Mouse (Mus musculus): ENCODE data around the gene D10Jhu81e. TPM values are rescaled to one million over a fixed set of nuclear protein-coding genes. Genes with fewer than 3 reads are reported as not detected.
"Not testable (repeated sequence)": the region's sequence is repeated elsewhere in the genome, so short reads cannot be mapped to it uniquely, and the experiment has no call there.

D10Jhu81e gene
- polyA plus RNA-seq (2012) = 6.8 and 7.7 TPM in 2 replicates

GRCm38 (mm10) chr10:78169281-78170042, at the start of gene D10Jhu81e:
Gene D10Jhu81e, minus strand, starts transcription at chr10:78169782.
- H3K9me3 ChIP-seq (ENCODE audit: control insufficient read depth, low read length) = no peaks in the 10 kb centered on the region
- no peaks in the 10 kb centered on the region for H3K27me3 ChIP-seq (ENCODE audit: control insufficient read depth)
- H3K4me3 ChIP-seq (replicated peaks) = peak within 1 kb of the TSS; percentile 82
- H3K4me1 ChIP-seq (ENCODE audit: control insufficient read depth) = peaks cover 34% of the 10 kb centered on the region
- TF ChIP-seq TAL1 (IDR thresholded peaks at IDR 0.05; ENCODE audit: low read length) = no peak
- no peak for TF ChIP-seq GATA1 (IDR thresholded peaks at IDR 0.05; ENCODE audit: low read length)
- H3K36me3 ChIP-seq (ENCODE audit: control insufficient read depth) = peaks cover 79% of the 10 kb centered on the region

DNA sequence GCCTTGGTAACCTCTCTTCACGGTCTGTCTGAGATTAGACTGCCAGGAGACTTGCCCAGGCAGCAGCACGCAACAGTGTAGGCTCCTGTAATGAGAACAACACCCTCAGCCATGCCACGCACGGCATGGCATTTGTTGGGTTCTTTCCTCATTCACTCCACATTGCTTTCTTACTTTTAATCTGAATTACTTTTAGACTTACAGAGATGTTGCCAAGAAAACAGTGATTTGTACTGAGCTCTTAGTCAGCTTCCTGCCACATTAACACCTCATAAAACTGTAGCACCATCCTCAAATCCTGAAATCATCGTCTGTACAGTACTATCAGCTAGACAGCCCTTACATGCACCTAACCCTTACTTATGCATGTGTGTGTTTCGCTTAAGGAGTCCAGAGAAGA, 49.0 kb upstream of the D10Jhu81e start:
- H3K4me3 ChIP-seq (replicated peaks) = no peak overlapping the region
- H3K27me3 ChIP-seq (ENCODE audit: control insufficient read depth) = no peaks in the 10 kb centered on the region
- TF ChIP-seq GATA1 (IDR thresholded peaks at IDR 0.05; ENCODE audit: low read length) (no peak), TAL1 (IDR thresholded peaks at IDR 0.05; ENCODE audit: low read length) (no peak)
- H3K36me3 ChIP-seq (ENCODE audit: control insufficient read depth) = peaks cover 100% of the 10 kb centered on the region
- peaks cover 85% of the 10 kb centered on the region for H3K4me1 ChIP-seq (ENCODE audit: control insufficient read depth)
- peaks cover 5% of the 10 kb centered on the region for H3K9me3 ChIP-seq (ENCODE audit: control insufficient read depth, low read length)

GRCm38 (mm10) chr10:78216376-78217083, 46.9 kb upstream of the D10Jhu81e start:
- H3K4me1 ChIP-seq (ENCODE audit: control insufficient read depth) = peaks cover 74% of the 10 kb centered on the region
- peak overlapping the region; percentile 43 for H3K4me3 ChIP-seq (replicated peaks)
- H3K9me3 ChIP-seq (ENCODE audit: control insufficient read depth, low read length) = peaks cover 5% of the 10 kb centered on the region
- H3K27me3 ChIP-seq (ENCODE audit: control insufficient read depth) = no peaks in the 10 kb centered on the region
- peak; percentile 61 for TF ChIP-seq TAL1 (IDR thresholded peaks at IDR 0.05; ENCODE audit: low read length)
- peak; percentile 46 for TF ChIP-seq GATA1 (IDR thresholded peaks at IDR 0.05; ENCODE audit: low read length)
- peaks cover 100% of the 10 kb centered on the region for H3K36me3 ChIP-seq (ENCODE audit: control insufficient read depth)

- Histone ChIP-seq H3K27me3 (ENCODE audit: control insufficient read depth) (no peaks in the 10 kb centered on the region), H3K4me3 (replicated peaks) (no peak overlapping the region), H3K36me3 (ENCODE audit: control insufficient read depth) (peaks cover 100% of the 10 kb centered on the region), H3K4me1 (ENCODE audit: control insufficient read depth) (peaks cover 55% of the 10 kb centered on the region), H3K9me3 (ENCODE audit: control insufficient read depth, low read length) (peaks cover 5% of the 10 kb centered on the region)
- TF ChIP-seq GATA1 (IDR thresholded peaks at IDR 0.05; ENCODE audit: low read length) (no peak), TAL1 (IDR thresholded peaks at IDR 0.05; ENCODE audit: low read length) (no peak)
Measured at GRCm38 (mm10) chr10:78214371-78214770, 44.8 kb upstream of the D10Jhu81e start.

- TF ChIP-seq GATA1 (IDR thresholded peaks at IDR 0.05; ENCODE audit: low read length) (no peak), TAL1 (IDR thresholded peaks at IDR 0.05; ENCODE audit: low read length) (no peak)
- H3K27me3 ChIP-seq (ENCODE audit: control insufficient read depth) = no peaks in the 10 kb centered on the region
- H3K4me1 ChIP-seq (ENCODE audit: control insufficient read depth) = peaks cover 25% of the 10 kb centered on the region
- H3K9me3 ChIP-seq (ENCODE audit: control insufficient read depth, low read length) = peaks cover 5% of the 10 kb centered on the region
- H3K4me3 ChIP-seq (replicated peaks) = no peak overlapping the region
- peaks cover 100% of the 10 kb centered on the region for H3K36me3 ChIP-seq (ENCODE audit: control insufficient read depth)
Measured at GRCm38 (mm10) chr10:78211311-78211710, 41.7 kb upstream of the D10Jhu81e start.

GRCm38 (mm10) chr10:78201182-78201581, 31.6 kb upstream of the D10Jhu81e start:
- Histone ChIP-seq H3K4me3 (replicated peaks) (no peak overlapping the region), H3K4me1 (ENCODE audit: control insufficient read depth) (peaks cover 50% of the 10 kb centered on the region), H3K36me3 (ENCODE audit: control insufficient read depth) (peaks cover 100% of the 10 kb centered on the region), H3K9me3 (ENCODE audit: control insufficient read depth, low read length) (no peaks in the 10 kb centered on the region), H3K27me3 (ENCODE audit: control insufficient read depth) (no peaks in the 10 kb centered on the region)
- TF ChIP-seq GATA1 (IDR thresholded peaks at IDR 0.05; ENCODE audit: low read length) (no peak), TAL1 (IDR thresholded peaks at IDR 0.05; ENCODE audit: low read length) (no peak)

DNA sequence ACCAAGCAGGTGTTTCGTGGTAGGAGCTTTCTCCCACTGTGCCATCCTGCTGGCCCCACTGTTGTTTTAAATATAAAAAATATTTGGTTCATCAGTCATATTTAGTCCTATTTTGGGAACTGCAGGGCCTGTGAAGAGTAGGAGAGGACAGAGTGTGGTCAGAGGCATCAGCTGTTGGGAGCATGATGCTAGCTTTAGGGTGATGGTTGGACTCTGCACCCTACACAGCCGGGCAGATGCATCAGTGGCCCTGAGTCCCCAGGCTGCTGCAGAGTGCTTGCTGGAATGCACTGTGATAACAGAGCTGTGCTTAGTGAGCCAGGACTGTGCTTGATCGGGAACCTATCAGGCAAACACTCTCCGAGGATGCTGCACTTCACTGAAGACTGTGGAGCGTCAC, 23.4 kb upstream of the D10Jhu81e start:
- H3K9me3 ChIP-seq (ENCODE audit: control insufficient read depth, low read length) = no peaks in the 10 kb centered on the region
- no peaks in the 10 kb centered on the region for H3K27me3 ChIP-seq (ENCODE audit: control insufficient read depth)
- no peaks in the 10 kb centered on the region for H3K4me1 ChIP-seq (ENCODE audit: control insufficient read depth)
- peaks cover 100% of the 10 kb centered on the region for H3K36me3 ChIP-seq (ENCODE audit: control insufficient read depth)
- no peak for TF ChIP-seq GATA1 (IDR thresholded peaks at IDR 0.05; ENCODE audit: low read length)
- TF ChIP-seq TAL1 (IDR thresholded peaks at IDR 0.05; ENCODE audit: low read length) = no peak
- H3K4me3 ChIP-seq (replicated peaks) = no peak overlapping the region

- H3K9me3 ChIP-seq (ENCODE audit: control insufficient read depth, low read length); H3K27me3 ChIP-seq (ENCODE audit: control insufficient read depth); H3K4me3 ChIP-seq (replicated peaks): not testable (repeated sequence)
- peaks cover 33% of the 10 kb centered on the region for H3K4me1 ChIP-seq (ENCODE audit: control insufficient read depth)
- H3K36me3 ChIP-seq (ENCODE audit: control insufficient read depth) = peaks cover 76% of the 10 kb centered on the region
Measured at GRCm38 (mm10) chr10:78186076-78186475, 16.5 kb upstream of the D10Jhu81e start.

GRCm38 (mm10) chr10:78185381-78185725, 15.8 kb upstream of the D10Jhu81e start:
- TF ChIP-seq GATA1 (IDR thresholded peaks at IDR 0.05; ENCODE audit: low read length) (no peak), TAL1 (IDR thresholded peaks at IDR 0.05; ENCODE audit: low read length) (no peak)
- H3K36me3 ChIP-seq (ENCODE audit: control insufficient read depth) = peaks cover 76% of the 10 kb centered on the region
- peaks cover 33% of the 10 kb centered on the region for H3K4me1 ChIP-seq (ENCODE audit: control insufficient read depth)

More at GRCm38 (mm10) chr10:78185381-78185725, 15.8 kb upstream of the D10Jhu81e start:
- Histone ChIP-seq H3K27me3 (ENCODE audit: control insufficient read depth) (no peaks in the 10 kb centered on the region), H3K9me3 (ENCODE audit: control insufficient read depth, low read length) (no peaks in the 10 kb centered on the region), H3K4me3 (replicated peaks) (peak overlapping the region; percentile 76)
